Mouse (Mus musculus): ENCODE data around the gene Hoxb3. TPM values are rescaled to one million over a fixed set of nuclear protein-coding genes. Genes with fewer than 3 reads are reported as not detected.

Hoxb3 gene
- total RNA-seq, 1 experiment from 2014 or later, result 40.1 TPM

Small RNAs within 50 kb of the gene (microRNA-seq; reads per million reads assigned to microRNA genes)
- 51,196 to 89,197 reads per million in 2 experiments for gene Mir10a

Other genes with a start within 250 kb of the Hoxb3 start
- gene Atp5g1, start 247.7 kb upstream of the Hoxb3 start, total RNA-seq (2021), result 260 and 278 TPM in 2 replicates
- gene Calcoco2, start 211.4 kb upstream of the Hoxb3 start, total RNA-seq (2021), result not detected in 2 replicates
- gene Ttll6, start 189.5 kb upstream of the Hoxb3 start, total RNA-seq (2021), result not detected in 2 replicates
- gene Hoxb13, start 129.0 kb upstream of the Hoxb3 start, total RNA-seq (2021), result not detected in 2 replicates
- gene Hoxb9, start 51.9 kb upstream of the Hoxb3 start, total RNA-seq (2021), result 202 and 263 TPM in 2 replicates
- gene Hoxb8, start 41.4 kb upstream of the Hoxb3 start, total RNA-seq (2021), result 84.9 and 94.6 TPM in 2 replicates
- gene Hoxb7, start 36.7 kb upstream of the Hoxb3 start, total RNA-seq (2021), result 54.7 and 58.6 TPM in 2 replicates
- gene Hoxb6, start 30.9 kb upstream of the Hoxb3 start, total RNA-seq (2021), result 74.4 and 78.8 TPM in 2 replicates
- gene Hoxb5, start 20.0 kb upstream of the Hoxb3 start, total RNA-seq (2021), result 36.5 and 36.8 TPM in 2 replicates
- 27.6 and 31.5 TPM in 2 replicates for gene Hoxb4, start 5.1 kb upstream of the Hoxb3 start, total RNA-seq (2021)
- 24.0 and 25.6 TPM in 2 replicates for gene Hoxb2, start 27.2 kb downstream of the Hoxb3 start, total RNA-seq (2021)
- gene Hoxb1, start 42.4 kb downstream of the Hoxb3 start, total RNA-seq (2021), result not detected in 2 replicates
- 6.7 and 7.4 TPM in 2 replicates for gene Skap1, start 141.3 kb downstream of the Hoxb3 start, total RNA-seq (2021)

All from adrenal gland, postnatal 25 days (tissue).